Mouse (Mus musculus) urinary bladder, postnatal 25 days (tissue): Measurements from ENCODE around the gene Ctxn1.

ENCODE experiments used
- DNase-seq: peaks from one replicate; pipeline ENCODE4 v3.0.0; 2022; ENCODE audit warnings: low spot score

The Ctxn1 gene

GRCm38 (mm10) chr8:4250306-4250970 lies 8.6 kb downstream of the Ctxn1 start:
- DNase-seq: peak; percentile 86

GRCm38 (mm10) chr8:4249213-4249612 lies 9.9 kb downstream of the Ctxn1 start:
- DNase-seq: no peak

DNA sequence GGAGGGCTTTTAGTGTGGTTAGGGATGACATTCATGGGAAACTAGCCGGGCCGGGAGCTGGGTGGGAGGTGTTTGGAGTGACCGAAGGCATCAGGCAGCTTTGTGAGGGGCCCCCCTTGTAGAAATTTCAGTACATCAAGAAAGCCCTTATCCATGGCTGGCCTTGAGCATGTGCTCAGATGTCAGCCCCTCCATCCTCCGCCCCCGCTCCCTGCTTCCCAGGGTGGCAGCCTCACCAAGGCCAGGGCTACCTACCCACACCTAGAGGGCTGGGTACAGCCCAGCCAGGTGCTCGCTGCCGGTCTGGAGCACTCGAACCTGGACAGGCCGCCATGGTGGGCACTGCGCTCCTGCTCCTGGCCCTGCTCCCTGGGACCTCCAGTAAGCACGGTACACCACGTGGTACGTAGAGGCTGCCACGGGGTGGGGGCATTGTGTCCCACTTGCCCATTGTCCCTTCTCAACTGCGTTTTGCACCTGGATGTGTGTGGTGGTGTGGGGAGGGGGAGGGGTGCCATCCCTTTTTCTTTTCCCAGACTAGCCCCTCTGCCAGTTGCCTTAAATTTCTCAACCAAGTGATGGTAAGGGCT lies 11.0 kb downstream of the Ctxn1 start, which contains the start of gene Tgfbr3l:
TSS of gene Tgfbr3l (plus strand) at position 264 of the 590 bp plus-strand sequence.
- DNase-seq: no peak

GRCm38 (mm10) chr8:4247241-4247640 lies 11.8 kb downstream of the Ctxn1 start:
- no peak for DNase-seq

DNA sequence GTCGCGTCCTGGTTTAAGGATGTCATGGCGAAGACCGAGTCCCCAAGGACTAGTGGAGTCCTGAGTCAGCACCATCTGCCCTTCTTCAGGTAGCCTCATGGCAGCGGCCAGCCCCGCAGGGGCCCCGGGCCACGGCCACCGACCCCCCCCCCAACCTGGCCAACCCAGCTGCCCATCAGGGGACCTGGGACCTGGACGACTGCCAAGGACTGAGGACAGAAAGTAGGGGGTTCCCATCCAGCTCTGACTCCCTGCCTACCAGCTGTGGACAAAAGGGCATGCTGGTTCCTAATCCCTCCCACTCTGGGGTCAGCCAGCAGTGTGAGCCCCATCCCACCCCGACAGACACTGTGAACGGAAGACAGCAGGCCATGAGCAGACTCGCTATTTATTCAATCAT lies 13.3 kb downstream of the Ctxn1 start:
- no peak for DNase-seq

GRCm38 (mm10) chr8:4245061-4245460 lies 14.0 kb downstream of the Ctxn1 start:
- DNase-seq: no peak

GRCm38 (mm10) chr8:4239193-4239890 lies 19.7 kb downstream of the Ctxn1 start:
- no peak for DNase-seq

- DNase-seq: peak; percentile 100
Observed at GRCm38 (mm10) chr8:4238434-4239192, 20.5 kb downstream of the Ctxn1 start, which contains the start of the genes Map2k7 and Gm49320. Gene Map2k7, plus strand, starts transcription at chr8:4238740. Gene Gm49320, plus strand, starts transcription at chr8:4238865.

DNA sequence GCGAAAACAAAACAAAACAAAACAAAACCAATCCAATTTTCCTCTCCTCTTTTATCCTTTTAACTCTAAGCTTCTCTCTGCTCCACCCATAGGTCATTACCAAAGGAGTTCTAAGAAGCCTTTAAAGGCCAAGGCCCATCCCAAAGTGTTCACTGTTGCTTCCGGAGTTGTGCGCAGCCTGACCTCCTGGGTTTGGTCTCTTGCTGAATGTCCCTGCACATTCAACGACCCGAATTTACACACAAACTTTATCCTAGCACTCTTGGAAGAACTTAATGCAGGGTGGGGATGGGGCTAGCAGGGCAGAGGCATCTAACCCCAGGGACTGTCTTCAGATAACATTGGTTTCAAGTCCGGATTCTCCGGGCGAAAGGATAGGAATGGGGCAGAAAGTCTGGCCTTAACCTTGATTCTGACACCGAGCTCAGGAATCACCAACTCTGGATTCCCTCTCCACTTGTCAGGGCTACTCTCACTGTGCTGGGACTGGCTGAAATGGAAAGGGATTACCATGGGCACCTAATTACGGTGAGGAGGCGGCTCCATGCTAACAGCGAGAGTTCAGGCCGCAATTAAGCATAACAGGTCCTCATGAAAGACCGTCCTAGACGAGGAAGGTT lies 21.1 kb downstream of the Ctxn1 start:
- peak; percentile 36 for DNase-seq

DNA sequence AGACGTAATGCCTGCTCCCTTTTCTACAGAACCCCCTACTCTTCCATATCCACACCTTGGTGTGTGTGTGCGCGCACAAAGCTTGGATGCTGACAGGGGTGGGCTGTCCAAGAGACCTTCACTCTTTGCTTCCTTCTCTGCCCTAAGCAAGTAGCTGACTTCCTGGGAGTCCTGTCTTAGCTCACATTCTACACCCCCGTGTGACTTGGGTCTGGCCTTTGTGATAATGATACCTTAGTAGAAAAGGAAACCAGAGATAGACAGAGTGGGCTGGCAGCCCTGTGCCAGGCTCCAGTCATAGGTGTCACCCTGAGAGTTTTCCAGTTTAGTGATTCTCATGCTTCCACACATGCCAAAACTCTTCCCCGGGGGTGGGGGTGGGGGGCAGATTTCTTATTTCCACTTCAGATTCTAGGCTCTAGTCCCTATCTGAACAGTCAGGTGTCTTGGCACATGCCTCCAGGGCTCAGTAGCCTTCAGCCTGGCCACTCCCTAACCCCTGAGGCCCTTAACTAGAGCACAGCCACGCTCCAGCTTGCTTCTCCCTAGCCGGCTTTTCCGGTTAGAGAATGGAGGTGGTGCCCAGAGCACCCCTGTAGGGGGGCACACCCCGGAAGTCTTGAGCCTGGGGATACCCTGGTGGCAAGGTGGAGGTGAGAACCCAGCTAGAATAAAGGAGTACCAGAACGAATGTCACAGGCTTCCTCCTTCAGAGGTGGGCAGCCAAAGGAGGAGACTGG lies 28.3 kb downstream of the Ctxn1 start:
- peak; percentile 48 for DNase-seq

DNA sequence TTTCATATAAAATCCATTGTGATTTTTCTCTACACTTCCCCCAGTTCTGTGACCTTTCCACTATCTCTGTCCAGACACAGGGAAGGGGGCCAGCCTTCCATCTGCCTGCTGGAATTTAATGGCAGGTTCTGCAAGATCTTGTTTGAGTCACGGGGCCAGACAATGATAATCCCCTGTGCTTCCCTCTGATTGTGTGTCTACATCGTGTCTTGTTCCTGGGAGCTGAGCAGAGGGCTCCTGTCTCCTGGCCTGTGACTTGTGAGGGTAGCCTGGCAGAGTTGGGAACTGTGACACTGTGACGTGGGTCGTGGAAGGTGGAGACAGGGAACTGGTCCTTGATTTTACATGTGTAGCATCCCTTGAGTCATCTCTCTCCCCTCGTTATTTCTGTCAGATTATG lies 29.3 kb downstream of the Ctxn1 start:
- no peak for DNase-seq

DNA sequence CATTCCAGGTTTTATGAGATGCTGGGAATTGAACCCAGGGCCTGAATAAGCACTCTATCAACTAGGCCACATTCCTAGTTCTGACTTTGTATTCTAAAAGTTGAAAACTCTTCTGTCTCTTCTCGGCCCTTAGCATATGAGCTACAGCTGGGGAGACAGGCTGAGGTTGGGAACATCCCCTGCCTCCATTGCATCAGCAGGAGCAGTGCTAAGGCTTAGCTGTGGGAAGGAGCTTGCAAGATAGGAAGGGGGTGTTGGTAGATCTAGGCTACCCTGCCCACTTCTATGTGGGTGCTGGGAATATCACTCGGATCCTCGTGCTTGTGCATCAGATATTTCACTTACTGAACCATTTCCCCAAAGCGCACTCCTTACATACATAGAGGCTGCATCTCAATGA lies 31.2 kb downstream of the Ctxn1 start:
- DNase-seq: no peak

GRCm38 (mm10) chr8:4226739-4227347 lies 32.2 kb downstream of the Ctxn1 start, which contains the start of gene Lrrc8e:
Gene Lrrc8e, plus strand, starts transcription at chr8:4226827.
- DNase-seq: peak; percentile 58

GRCm38 (mm10) chr8:4226323-4226722 lies 32.8 kb downstream of the Ctxn1 start:
- no peak for DNase-seq

- no peak for DNase-seq
Observed at GRCm38 (mm10) chr8:4222059-4222458, 37.0 kb downstream of the Ctxn1 start.

GRCm38 (mm10) chr8:4219617-4220016 lies 39.5 kb downstream of the Ctxn1 start:
- no peak for DNase-seq

GRCm38 (mm10) chr8:4216791-4217621 lies 42.1 kb downstream of the Ctxn1 start, which contains the start of gene Prr36:
Gene Prr36, minus strand, starts transcription at chr8:4217459.
- no peak for DNase-seq

- DNase-seq: no peak
Observed at GRCm38 (mm10) chr8:4216296-4216695, 42.8 kb downstream of the Ctxn1 start.
